Mouse (Mus musculus) CH12.LX (cell line): Measurements from ENCODE around the gene Mier3. TPM values are rescaled to one million over a fixed set of nuclear protein-coding genes. Genes with fewer than 3 reads are reported as not detected.

Experiments used
- DNase-seq: peaks from one replicate; pipeline ENCODE4 v3.0.0-alpha.2; 2013; ENCODE audit errors: extremely low read depth
- H3K27ac ChIP-seq: 2 replicates; pipeline ENCODE4 v1.5.1; 2012; ENCODE audit warnings: low read depth, mild to moderate bottlenecking, control low read depth, moderate library complexity; ENCODE audit not compliant: insufficient read depth
- H3K27me3 ChIP-seq: replicated peaks from 2 replicates; pipeline ENCODE3; 2012; ENCODE audit warnings: inconsistent platforms
- H3K36me3 ChIP-seq, 2 experiments: replicated peaks in 1 of 2; 2 replicates each; pipeline versions ENCODE3 to v1.6.1; 2012; ENCODE audit warnings: inconsistent platforms in 1 of 2, low read length in 1 of 2, mild to moderate bottlenecking in 1 of 2, mixed read lengths in 1 of 2, moderate library complexity in 1 of 2; ENCODE audit not compliant: control insufficient read depth in 1 of 2, insufficient read depth in 1 of 2
- H3K4me1 ChIP-seq, 2 experiments: 2 replicates each; pipeline ENCODE4 v1.6.1; 2012; ENCODE audit warnings: inconsistent platforms in 1 of 2, moderate library complexity in 1 of 2; ENCODE audit not compliant: insufficient read depth in 2 of 2, control insufficient read depth in 1 of 2
- H3K4me2 ChIP-seq: 2 replicates; pipeline ENCODE4 v1.6.1; 2012; ENCODE audit warnings: low read depth, mild to moderate bottlenecking, control low read depth; ENCODE audit not compliant: poor library complexity, insufficient read depth, severe bottlenecking
- H3K4me3 ChIP-seq, 3 experiments: fragments of 150-350 bp in 1 of 3; sonication (generic) in 1 of 3; replicated peaks in 1 of 3; 2 replicates each; pipeline versions ENCODE3 to v1.5.1; 2011 to 2012; ENCODE audit warnings: low read depth in 2 of 3, low read length in 2 of 3, mild to moderate bottlenecking in 2 of 3, moderate library complexity in 2 of 3, control low read depth in 1 of 3, improper control_type of control experiment in 1 of 3, inconsistent platforms in 1 of 3, mixed read lengths in 1 of 3; ENCODE audit not compliant: poor library complexity in 1 of 3
- H3K79me2 ChIP-seq: replicated peaks from 2 replicates; pipeline ENCODE4 v1.6.1; 2012; ENCODE audit warnings: mild to moderate bottlenecking, moderate library complexity; ENCODE audit not compliant: control insufficient read depth, poor library complexity, insufficient read depth, severe bottlenecking; ENCODE audit errors: extremely low read depth
- H3K9ac ChIP-seq: 2 replicates; pipeline ENCODE4 v1.6.1; 2012; ENCODE audit warnings: low read depth, mild to moderate bottlenecking, control low read depth, moderate library complexity; ENCODE audit not compliant: insufficient read depth
- H3K9me3 ChIP-seq: replicated peaks from 2 replicates; pipeline ENCODE3; 2012; ENCODE audit warnings: low read length, inconsistent platforms, mixed read lengths
- BHLHE40 ChIP-seq: IDR thresholded peaks from 2 replicates; pipeline ENCODE4 v1.6.1; 2011; ENCODE audit warnings: mild to moderate bottlenecking, low read depth, low read length, improper control_type of control experiment
- CHD1 ChIP-seq: IDR thresholded peaks from 2 replicates; pipeline ENCODE4 v1.6.1; 2012; ENCODE audit warnings: low read depth, low read length, improper control_type of control experiment, inconsistent platforms
- CHD2 ChIP-seq: IDR thresholded peaks from 2 replicates; pipeline ENCODE4 v1.6.1; 2011; ENCODE audit warnings: low read length, improper control_type of control experiment
- CTCF ChIP-seq, 2 experiments: IDR thresholded peaks in 1 of 2; conservative IDR thresholded peaks in 1 of 2; 2 replicates each; pipeline ENCODE4 v1.5.1; 2011 to 2012; ENCODE audit warnings: low read depth in 2 of 2, low read length in 2 of 2, improper control_type of control experiment in 1 of 2, inconsistent platforms in 1 of 2, mild to moderate bottlenecking in 1 of 2, moderate library complexity in 1 of 2
- E2F4 ChIP-seq: IDR thresholded peaks from 2 replicates; pipeline ENCODE4 v1.6.1; 2011; ENCODE audit warnings: low read depth, low read length, improper control_type of control experiment; ENCODE audit not compliant: insufficient replicate concordance
- ELF1 ChIP-seq: IDR thresholded peaks from 2 replicates; pipeline ENCODE4 v1.6.1; 2014; ENCODE audit warnings: low read depth, mild to moderate bottlenecking, inconsistent platforms, low read length, improper control_type of control experiment
- ETS1 ChIP-seq: conservative IDR thresholded peaks from 2 replicates; pipeline ENCODE4 v1.6.1; 2012; ENCODE audit warnings: low read depth, mild to moderate bottlenecking, inconsistent platforms, low read length, improper control_type of control experiment, moderate library complexity
- GABPA ChIP-seq: IDR thresholded peaks from 2 replicates; pipeline ENCODE4 v1.6.1; 2012; ENCODE audit warnings: low read depth, low read length, improper control_type of control experiment, inconsistent platforms; ENCODE audit not compliant: insufficient replicate concordance
- HCFC1 ChIP-seq: IDR thresholded peaks from 2 replicates; pipeline ENCODE4 v1.6.1; 2012; ENCODE audit warnings: low read depth, mild to moderate bottlenecking, inconsistent platforms, low read length, improper control_type of control experiment
- IRF4 ChIP-seq: IDR thresholded peaks from 2 replicates; pipeline ENCODE4 v1.6.1; 2014; ENCODE audit warnings: low read depth, mild to moderate bottlenecking, inconsistent platforms, low read length, improper control_type of control experiment
- JUN ChIP-seq: IDR thresholded peaks from 2 replicates; pipeline ENCODE4 v1.6.1; 2011; ENCODE audit warnings: low read depth, mild to moderate bottlenecking, low read length, improper control_type of control experiment, moderate library complexity; ENCODE audit not compliant: insufficient read depth
- KAT2A ChIP-seq: IDR thresholded peaks from 2 replicates; pipeline ENCODE4 v1.6.1; 2012; ENCODE audit warnings: low read length, improper control_type of control experiment, inconsistent platforms; ENCODE audit not compliant: insufficient replicate concordance
- MAFK ChIP-seq: IDR thresholded peaks from 2 replicates; pipeline ENCODE4 v1.6.1; 2011; ENCODE audit warnings: low read length, improper control_type of control experiment; ENCODE audit not compliant: insufficient replicate concordance
- MAX ChIP-seq: IDR thresholded peaks from 2 replicates; pipeline ENCODE4 v1.6.1; 2011; ENCODE audit warnings: low read length, improper control_type of control experiment
- MAZ ChIP-seq: IDR thresholded peaks from 2 replicates; pipeline ENCODE4 v1.6.1; 2012; ENCODE audit warnings: low read depth, mild to moderate bottlenecking, inconsistent platforms, low read length, improper control_type of control experiment, moderate library complexity
- MEF2A ChIP-seq: IDR thresholded peaks from 2 replicates; pipeline ENCODE4 v1.6.1; 2014; ENCODE audit warnings: low read depth, mild to moderate bottlenecking, inconsistent platforms, low read length, improper control_type of control experiment, borderline replicate concordance
- MXI1 ChIP-seq: IDR thresholded peaks from 2 replicates; pipeline ENCODE4 v1.6.1; 2011; ENCODE audit warnings: mild to moderate bottlenecking, low read depth, low read length, improper control_type of control experiment
- MYC ChIP-seq: IDR thresholded peaks from 2 replicates; pipeline ENCODE4 v1.6.1; 2011; ENCODE audit warnings: low read depth, mild to moderate bottlenecking, improper control_type of control experiment, low read length
- POLR2A ChIP-seq: IDR thresholded peaks from 2 replicates; pipeline ENCODE4 v1.6.1; 2011; ENCODE audit warnings: low read depth, mild to moderate bottlenecking, improper control_type of control experiment, low read length
- POLR2AphosphoS2 ChIP-seq: IDR thresholded peaks from 2 replicates; pipeline ENCODE4 v1.6.1; 2011; ENCODE audit warnings: low read depth, low read length, improper control_type of control experiment
- RAD21 ChIP-seq: IDR thresholded peaks from 2 replicates; pipeline ENCODE4 v1.6.1; 2011; ENCODE audit warnings: low read depth, mild to moderate bottlenecking, low read length, improper control_type of control experiment, moderate library complexity
- RCOR1 ChIP-seq: conservative IDR thresholded peaks from 2 replicates; pipeline ENCODE4 v1.6.1; 2012; ENCODE audit warnings: low read depth, mild to moderate bottlenecking, inconsistent platforms, low read length, improper control_type of control experiment
- SIN3A ChIP-seq: IDR thresholded peaks from 2 replicates; pipeline ENCODE4 v1.6.1; 2012; ENCODE audit warnings: low read length, improper control_type of control experiment, inconsistent platforms
- SMC3 ChIP-seq: IDR thresholded peaks from 2 replicates; pipeline ENCODE4 v1.6.1; 2011; ENCODE audit warnings: low read depth, low read length, improper control_type of control experiment
- TBP ChIP-seq: conservative IDR thresholded peaks from 2 replicates; pipeline ENCODE4 v1.6.1; 2011; ENCODE audit warnings: low read depth, low read length, improper control_type of control experiment
- TCF12 ChIP-seq: IDR thresholded peaks from 2 replicates; pipeline ENCODE4 v1.6.1; 2014; ENCODE audit warnings: low read depth, mild to moderate bottlenecking, inconsistent platforms, low read length, improper control_type of control experiment
- UBTF ChIP-seq: IDR thresholded peaks from 2 replicates; pipeline ENCODE4 v1.6.1; 2012; ENCODE audit warnings: low read depth, mild to moderate bottlenecking, inconsistent platforms, low read length, improper control_type of control experiment, moderate library complexity
- USF1 ChIP-seq: IDR thresholded peaks from 2 replicates; pipeline ENCODE4 v1.6.1; 2014; ENCODE audit warnings: low read depth, mild to moderate bottlenecking, inconsistent platforms, low read length, improper control_type of control experiment
- USF2 ChIP-seq: conservative IDR thresholded peaks from 2 replicates; pipeline ENCODE4 v1.6.1; 2011; ENCODE audit warnings: low read depth, low read length, improper control_type of control experiment
- ZC3H11A ChIP-seq: IDR thresholded peaks from 2 replicates; pipeline ENCODE4 v1.6.1; 2012; ENCODE audit warnings: low read depth, mild to moderate bottlenecking, inconsistent platforms, low read length, improper control_type of control experiment
- ZKSCAN1 ChIP-seq: IDR thresholded peaks from 2 replicates; pipeline ENCODE4 v1.6.1; 2012; ENCODE audit warnings: low read depth, inconsistent platforms, low read length, improper control_type of control experiment, borderline replicate concordance
- ZMIZ1 ChIP-seq: IDR thresholded peaks from 2 replicates; pipeline ENCODE4 v1.6.1; 2012; ENCODE audit warnings: low read depth, mild to moderate bottlenecking, inconsistent platforms, low read length, improper control_type of control experiment
- ZNF384 ChIP-seq: IDR thresholded peaks from 2 replicates; pipeline ENCODE4 v1.6.1; 2012; ENCODE audit warnings: low read depth, low read length, improper control_type of control experiment, inconsistent platforms
- dilution Hi-C: fragments of 300-500 bp; cut with MboI; formaldehyde crosslinking; loops from 2 replicates; pipeline ENCODE4 v1.14.3; 2020; ENCODE audit warnings: low sequenced_read_pairs; ENCODE audit not compliant: extremely low pct_unique_long_range_greater_than_20kb, extremely low pct_ligation_motif_present
- in situ Hi-C: fragments of 300-500 bp; cut with MboI; formaldehyde crosslinking; loops from 3 replicates; pipeline ENCODE4 v1.14.3; 2019; ENCODE audit warnings: low sequenced_read_pairs, low pct_ligation_motif_present, low pct_unique_long_range_greater_than_20kb, mixed read lengths
- polyA plus RNA-seq: library from polyadenylated mRNA; unstranded; fragments of >175 nt; gene quantifications from 2 replicates; pipeline ENCODE4 v1.2.1, GENCODE M21; 2012; ENCODE audit warnings: low read depth; ENCODE audit not compliant: insufficient read length
- total RNA-seq, 2 experiments: library from RNA; depleted of rRNA; stranded (reverse); fragments of 300-350 nt in 1 of 2; fragments of >200 nt in 1 of 2; gene quantifications; 2 replicates each; pipeline ENCODE4 v1.2.3; 2012 to 2014

The Mier3 gene
- total and polyA plus RNA-seq, 3 experiments: 3.3 to 7.3 (median 7.0) TPM

GRCm38 (mm10) chr13:111741991-111742615, 61.3 kb downstream of the Mier3 start:
- H3K79me2 ChIP-seq: no peaks in the 10 kb centered on the region
- dilution Hi-C loops: no loop called here
- in situ Hi-C loops: loop anchor here (10.0 kb wide), 1 partner anchor 257 kb away; no protein-coding TSS in a partner anchor
- TF ChIP-seq ELF1 (no peak), POLR2AphosphoS2 (no peak), USF1 (no peak), GABPA (no peak), UBTF (0 out of 2 replicates have a peak, but pooled peaks have one; percentile 51), SMC3 (peak; percentile 80), KAT2A (no peak), JUN (no peak), MAX (no peak), RAD21 (peak; percentile 94), IRF4 (no peak), POLR2A (no peak), SIN3A (no peak; the same call in 1 of the 2 replicates), MAFK (no peak), CHD2 (no peak), MEF2A (no peak), MXI1 (0 out of 2 replicates have a peak, but pooled peaks have one; percentile 12), CHD1 (no peak), RCOR1 (no peak), USF2 (no peak), MAZ (no peak), BHLHE40 (no peak), E2F4 (no peak), TBP (no peak), MYC (0 out of 2 replicates have a peak, but pooled peaks have one; percentile 28), TCF12 (no peak), HCFC1 (no peak), ETS1 (no peak), ZKSCAN1 (no peak; the same call in 1 of the 2 replicates), ZNF384 (peak; percentile 100), ZC3H11A (peak; percentile 71), CTCF (conservative IDR thresholded peaks at IDR 0.05 in 1 of 2, IDR thresholded peaks at IDR 0.05 in 1 of 2; ENCODE audit: low read depth in 2 of 2, low read length in 2 of 2) (peak in 1 of 2 experiments; percentile 88; a peak in 2 of 4 replicates), ZMIZ1 (no peak)
- H3K4me1 ChIP-seq: peaks cover 3 to 15% of the 10 kb centered on the region in 2 experiments
- DNase-seq: peak; percentile 80
- H3K4me3 ChIP-seq: peak overlapping the region in 1 of 3 experiments; percentile 12
- H3K9me3 ChIP-seq: peaks cover 2% of the 10 kb centered on the region
- H3K27ac ChIP-seq: no peak overlapping the region
- H3K9ac ChIP-seq: no peak overlapping the region
- H3K27me3 ChIP-seq: no peaks in the 10 kb centered on the region
- H3K36me3 ChIP-seq: peaks cover 3 to 7% of the 10 kb centered on the region in 2 experiments
- peak overlapping the region; percentile 88 for H3K4me2 ChIP-seq
